Mouse (Mus musculus) retina, adult 2 months (tissue): ENCODE results near the gene Dpysl5.
A peak's percentile ranks its signal among the peaks of the same experiment; 100 is the strongest.

Experiments used
- DNase-seq: peaks from one replicate; pipeline ENCODE4 v3.0.0-alpha.2; 2012; ENCODE audit warnings: low read depth, low spot score

Gene Dpysl5

DNA sequence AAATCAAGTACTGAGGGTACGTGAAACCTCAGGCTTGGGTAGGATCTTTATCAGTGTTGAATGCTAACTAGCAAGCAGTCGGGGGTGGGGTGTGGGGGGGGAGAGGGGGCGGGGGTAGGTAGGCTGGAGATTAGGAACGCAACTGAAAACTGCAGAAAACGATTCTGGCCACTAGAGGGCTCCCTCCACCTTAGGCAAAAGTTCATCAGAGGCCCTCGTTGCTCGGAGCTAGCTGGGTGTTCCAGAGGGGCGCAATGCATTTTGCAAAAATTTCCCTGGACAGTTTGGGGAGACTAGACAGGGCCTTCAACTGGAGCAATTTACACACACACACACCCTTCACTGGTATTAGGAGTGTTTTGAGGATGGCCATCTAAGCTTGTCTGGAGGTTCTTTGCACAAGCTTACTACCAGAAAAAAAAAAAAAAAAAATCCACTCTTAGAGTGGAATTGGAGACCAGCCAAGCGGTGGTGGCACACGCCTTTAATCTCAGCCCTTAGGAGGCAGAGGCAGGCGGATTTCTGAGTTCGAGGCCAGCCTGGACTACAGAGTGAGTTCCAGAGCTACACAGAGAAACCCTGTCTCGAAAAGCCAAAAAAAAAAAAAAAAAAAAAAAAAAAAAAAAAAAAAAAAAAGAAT lies 1.5 kb upstream of the Dpysl5 start:
- peak; percentile 75 for DNase-seq

DNA sequence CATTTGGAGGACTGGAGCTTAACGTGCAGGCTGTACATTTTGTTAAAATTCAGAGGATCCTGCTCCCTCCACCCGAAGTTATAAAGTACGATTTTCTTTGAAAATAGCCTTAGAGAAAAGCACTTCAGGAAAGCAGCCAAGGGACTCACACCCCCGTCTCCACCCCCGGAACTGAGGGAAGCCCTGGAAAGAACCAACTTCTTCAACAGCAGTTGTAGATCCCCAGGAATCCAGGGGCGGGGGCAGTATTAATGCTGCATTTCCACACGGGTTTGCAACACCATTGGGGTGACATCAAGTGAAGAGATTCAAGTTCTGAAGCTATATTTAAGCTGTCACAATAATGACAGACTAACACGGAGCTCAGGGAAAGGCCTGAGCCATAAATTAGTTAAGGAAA lies 878 bp upstream of the Dpysl5 start:
- no peak for DNase-seq

DNA sequence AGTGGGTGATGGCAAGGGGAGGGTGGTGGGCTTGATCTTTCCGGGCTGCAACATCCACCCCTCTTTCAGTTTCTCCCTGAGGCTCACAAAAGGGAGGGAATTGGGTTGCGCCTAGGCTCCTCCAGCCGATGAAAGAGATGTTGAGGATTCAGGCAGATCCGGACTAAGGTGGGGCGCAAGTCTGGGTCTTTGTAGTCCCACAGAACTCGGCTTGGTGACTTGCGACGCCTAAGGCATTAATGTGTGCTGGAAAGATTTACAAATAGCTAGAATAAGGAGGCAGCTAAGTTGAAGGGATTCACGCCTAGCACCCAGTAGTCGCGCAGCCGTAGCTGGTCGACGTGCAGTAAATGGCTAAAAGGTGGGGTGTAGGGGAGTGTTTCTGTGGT lies 632 bp downstream of the Dpysl5 start:
- DNase-seq, result no peak

DNA sequence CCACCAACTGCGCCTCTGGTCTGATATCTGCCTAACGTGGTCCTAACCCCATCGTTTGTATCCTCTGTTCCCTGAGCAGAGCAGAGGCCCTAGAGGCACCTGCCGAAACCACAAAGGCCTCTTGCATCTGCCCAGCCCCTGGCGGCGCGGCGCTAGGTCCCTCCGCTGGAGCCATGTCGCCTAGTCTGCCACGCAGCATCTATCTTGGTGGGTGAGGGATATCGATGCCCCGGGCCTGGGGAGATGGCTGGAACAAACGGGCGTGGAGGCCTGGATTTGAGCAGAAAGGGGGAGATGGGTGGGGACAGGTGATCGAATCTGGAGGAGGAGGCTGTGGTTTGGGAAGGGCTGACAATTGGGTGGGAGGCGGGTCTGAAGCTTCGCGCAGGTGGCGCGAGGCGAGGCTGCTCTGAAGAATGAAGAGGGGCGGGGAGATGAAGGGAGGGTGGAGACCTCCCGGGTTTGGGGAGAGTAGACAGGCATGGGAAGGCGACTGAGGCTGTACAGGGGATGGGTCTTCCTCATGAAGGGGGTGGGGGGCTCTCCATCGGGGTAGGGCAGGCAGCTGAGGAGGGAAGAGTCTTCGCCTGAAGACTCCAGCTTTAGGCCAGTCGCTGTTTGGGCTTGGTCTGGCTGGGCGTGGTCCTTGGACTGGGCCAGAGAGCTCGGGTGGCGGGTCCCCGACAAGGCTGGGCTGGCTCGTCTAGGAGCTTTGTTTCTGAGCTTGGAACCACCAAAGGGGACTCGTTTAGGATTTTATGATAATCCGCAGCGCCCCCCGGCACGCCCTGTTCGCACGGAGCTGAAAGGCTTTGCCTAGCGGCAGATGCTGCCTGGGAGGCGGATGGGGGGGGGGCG lies 1.3 kb downstream of the Dpysl5 start:
- DNase-seq, result no peak

DNA sequence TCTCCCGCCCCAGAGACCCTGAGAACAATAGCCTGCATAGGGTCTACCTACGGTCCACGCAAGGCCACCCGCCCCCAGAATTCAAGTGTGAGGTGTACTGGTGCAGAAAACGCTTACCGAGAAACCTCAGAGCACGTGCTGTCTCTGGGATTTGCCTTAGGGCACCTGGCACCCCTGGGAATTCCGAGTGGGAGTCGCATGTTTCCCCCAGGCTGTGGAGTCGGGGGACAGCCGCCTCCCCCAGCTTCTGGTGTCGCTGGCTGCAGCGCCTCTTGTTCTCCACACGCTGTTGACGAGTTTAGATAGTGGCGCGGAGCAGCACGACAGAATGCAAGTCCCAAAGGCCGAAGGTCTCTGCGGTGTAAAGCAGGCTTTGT lies 1.9 kb downstream of the Dpysl5 start:
- DNase-seq, result no peak

DNA sequence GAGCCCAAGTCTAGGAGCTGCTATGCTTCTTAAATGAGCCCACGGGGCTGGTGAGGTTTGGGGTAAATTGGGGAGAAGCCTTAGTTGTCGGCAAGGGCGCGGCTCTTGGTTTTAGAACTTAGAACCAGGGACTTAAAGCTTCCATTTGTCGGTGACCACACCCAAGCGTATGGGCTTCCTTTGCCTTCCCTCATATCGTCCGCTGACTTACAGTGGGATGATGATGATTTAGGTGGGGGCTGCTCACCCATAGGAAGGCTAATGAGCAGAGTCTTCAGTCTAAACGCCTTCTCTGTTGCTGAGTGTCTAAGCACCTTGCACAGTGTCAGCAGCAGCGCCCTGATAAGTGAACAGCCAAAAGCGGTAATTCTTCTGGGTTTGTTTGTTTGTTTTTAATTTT lies 2.3 kb downstream of the Dpysl5 start:
- DNase-seq, result no peak

DNA sequence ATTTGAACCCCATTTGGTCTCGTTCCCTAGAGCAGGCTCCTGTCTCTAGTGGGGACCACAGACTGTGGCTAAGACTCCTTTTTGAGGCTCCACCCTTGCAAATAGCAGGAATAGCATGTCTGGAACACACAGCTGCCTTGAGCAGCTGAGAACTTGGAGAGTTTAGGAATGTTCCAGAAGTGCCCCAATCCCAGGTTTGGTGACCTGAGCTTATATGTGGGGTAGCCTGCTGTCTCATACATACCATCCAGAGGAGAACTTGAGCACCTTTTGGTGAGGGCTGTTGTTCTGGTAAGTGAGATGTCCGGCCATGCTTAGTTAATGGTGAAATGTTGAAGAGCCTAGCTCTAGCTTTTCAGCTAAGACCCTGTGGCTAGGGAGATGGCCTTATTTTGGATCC lies 4.9 kb downstream of the Dpysl5 start:
- DNase-seq, result no peak

DNA sequence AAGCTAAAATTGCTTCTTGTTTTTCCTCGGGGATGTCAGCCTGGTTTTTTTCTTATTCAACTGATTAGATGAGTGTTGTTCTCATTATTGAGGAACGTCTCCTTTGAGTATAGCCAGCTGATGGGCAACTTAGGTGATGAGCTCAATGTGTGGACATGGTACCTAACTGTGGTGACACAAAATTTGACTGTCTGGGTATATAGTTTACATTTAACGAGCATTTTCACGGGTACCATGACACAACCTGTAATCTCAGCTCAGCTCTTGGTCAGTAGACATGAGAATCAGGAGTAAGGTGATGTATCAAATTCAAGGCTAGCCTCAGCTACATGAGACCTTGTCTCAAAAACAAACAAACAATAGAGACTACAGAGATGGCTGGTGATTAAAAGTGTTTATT lies 6.1 kb downstream of the Dpysl5 start:
- no peak for DNase-seq

DNA sequence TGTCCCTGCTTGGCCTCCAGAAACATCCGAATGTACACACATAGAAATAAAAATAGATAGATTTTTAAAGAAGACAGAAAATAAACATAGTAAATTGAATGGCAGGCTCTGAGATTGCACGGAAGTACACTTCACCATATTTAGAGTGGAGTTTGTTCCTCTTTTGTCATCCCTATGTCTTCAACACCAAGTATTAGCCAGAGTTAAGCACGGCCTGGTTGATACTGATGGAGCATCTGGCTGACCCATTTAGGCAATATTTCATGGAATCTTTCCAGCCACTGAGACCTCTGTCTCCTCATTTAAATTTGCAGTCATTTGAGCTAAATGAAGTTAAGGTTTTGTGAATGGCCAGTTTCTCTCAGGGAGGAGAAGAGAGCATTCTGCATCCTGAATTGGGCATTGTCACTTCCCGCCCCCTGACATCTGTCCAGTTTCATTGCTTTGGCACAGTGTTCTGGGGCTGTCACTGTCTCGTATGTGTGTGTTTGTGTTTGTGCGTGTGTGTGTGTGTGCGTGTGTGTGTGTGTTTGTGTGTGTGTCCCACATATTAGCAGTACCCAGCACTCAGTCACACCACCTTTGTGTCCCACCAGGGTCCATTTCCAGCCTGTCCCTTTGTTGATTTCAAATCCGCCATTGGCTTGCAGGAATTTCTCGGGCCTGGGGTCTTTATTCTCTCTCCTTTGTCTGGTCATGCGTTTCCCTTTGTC lies 6.8 kb downstream of the Dpysl5 start:
- no peak for DNase-seq

DNA sequence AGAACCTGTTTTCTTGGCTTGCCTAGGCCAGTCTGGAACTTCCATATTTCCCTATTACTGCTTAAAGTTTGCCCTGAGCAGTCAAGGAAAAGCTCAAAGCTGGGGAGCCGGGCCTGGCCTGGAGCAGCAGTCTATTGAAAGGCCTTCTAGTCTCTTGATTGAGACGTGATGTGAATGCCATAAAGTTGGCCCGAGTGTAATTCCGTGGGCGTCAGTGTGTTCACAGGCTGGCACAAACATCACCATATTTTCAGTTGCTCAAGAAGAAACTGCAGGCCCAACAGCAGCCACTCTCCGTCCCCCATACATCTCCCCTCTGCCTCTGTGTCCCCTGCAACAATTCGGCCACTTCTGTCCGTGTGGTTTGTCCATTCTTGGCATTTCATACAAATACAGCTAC lies 10.6 kb downstream of the Dpysl5 start:
- no peak for DNase-seq

DNA sequence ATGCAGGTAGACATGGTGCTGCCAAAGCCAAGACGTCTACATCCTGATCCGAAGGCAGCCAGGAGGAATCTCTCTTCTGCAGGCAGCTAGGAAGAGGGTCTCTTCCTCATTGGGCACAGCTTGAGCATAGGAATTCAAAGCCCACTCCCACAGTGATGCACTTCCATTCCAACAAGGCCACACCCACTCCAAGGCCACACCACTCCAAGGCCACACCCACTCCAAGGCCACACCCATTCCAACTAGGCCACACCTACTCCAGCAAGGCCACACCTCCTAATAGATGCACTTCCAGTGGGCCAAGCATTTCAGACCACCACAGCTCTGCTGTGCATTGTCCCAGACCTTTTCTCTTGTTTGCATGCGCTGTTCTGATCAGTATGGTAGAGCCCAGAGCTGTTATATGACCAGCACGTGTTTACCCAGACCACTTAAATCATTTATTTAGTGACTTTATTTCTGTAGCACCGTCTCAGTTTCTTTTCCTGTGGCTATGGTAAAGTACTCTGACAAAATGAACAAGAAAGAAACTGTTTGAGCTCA lies 14.9 kb downstream of the Dpysl5 start:
- DNase-seq, result no peak

DNA sequence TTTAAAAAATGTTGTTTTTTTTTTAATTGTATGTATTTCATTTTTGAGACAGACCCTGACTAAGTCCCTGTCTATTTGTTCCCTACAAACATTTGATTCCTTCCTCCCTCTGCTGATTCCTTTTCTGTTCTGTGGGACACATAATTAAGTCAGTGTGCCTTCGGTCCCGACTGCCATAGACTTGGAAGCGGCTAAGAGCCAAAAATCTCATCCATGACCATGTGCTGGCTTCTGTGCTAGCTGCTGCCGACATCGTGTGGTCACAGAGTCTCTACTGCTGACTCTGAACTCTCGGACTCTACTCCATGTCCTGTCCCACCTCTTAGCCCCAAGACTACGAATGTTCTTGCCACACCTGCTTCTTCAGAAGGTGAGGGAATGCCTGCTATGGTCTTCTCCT lies 21.1 kb downstream of the Dpysl5 start:
- DNase-seq, result no peak

DNA sequence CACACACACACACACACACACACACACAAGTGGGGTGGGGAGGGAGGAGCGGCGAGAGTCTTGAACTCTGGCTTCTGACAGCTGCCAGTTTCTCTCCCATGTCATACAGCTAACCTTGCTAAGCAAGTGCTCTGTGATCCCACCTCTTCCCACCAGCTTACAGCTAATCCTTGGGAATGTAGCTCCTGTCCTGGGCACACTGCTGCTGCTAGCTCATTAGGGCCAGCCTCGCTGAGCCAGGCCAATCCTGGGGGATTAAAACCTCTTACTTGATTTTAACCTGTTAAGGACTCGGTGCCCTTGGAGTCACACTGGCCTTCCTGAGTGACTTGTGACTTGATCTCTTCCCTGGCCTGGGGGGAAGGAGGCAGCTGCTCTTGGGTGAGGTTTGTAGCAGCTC lies 23.3 kb downstream of the Dpysl5 start:
- DNase-seq, result no peak

DNA sequence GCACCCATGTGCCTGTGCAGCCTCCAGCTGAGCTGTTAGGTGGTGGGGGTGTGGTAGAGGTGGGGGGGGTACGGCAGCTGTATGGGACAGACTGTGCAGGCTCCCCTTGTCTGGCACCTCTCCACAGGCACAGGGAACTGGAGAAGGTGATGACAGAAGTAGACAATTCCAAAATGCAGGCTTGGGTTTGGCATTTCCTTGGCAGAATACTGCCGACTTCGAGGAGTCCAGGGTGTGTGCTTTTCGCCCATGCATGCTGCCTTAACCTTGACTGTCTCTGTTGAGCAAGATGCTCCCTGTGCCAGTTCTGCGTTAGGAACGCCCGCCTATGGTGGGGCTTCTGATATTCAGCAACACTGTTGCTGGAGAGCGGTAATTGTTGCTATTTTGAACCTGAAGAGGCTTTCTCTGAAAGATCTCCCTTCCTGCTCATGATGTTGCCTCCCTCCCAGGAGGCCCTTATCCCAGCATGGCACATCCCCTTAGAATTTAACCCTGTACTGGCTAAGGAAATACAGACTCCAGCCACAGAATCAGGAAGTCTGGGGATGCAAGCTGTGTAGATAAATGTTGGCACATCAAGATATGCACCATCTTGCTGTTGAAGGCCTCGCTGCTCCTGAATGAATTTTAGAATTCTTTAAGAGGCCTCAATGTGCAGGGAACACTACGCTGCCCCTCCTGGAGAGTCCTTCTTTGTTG lies 26.9 kb downstream of the Dpysl5 start:
- DNase-seq, result no peak

DNA sequence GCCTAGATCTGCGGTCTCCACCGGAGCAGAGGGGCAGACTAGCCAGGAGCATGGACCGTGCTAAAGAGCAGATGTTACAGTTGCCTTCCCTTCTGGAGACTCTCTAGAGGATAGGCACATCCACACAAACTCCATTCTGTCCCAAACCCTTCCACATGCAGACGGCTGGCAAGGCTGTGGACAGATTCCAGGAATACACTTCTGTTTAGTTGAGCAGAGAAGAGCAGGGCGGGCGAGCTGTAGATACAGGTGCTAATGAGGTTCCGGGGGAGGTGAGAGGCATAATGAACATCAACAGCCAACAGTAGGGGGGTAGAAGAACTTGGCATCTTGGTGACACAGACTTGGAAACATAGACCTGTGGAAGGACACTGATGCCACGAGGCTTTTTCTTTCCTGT lies 28.2 kb downstream of the Dpysl5 start:
- no peak for DNase-seq

DNA sequence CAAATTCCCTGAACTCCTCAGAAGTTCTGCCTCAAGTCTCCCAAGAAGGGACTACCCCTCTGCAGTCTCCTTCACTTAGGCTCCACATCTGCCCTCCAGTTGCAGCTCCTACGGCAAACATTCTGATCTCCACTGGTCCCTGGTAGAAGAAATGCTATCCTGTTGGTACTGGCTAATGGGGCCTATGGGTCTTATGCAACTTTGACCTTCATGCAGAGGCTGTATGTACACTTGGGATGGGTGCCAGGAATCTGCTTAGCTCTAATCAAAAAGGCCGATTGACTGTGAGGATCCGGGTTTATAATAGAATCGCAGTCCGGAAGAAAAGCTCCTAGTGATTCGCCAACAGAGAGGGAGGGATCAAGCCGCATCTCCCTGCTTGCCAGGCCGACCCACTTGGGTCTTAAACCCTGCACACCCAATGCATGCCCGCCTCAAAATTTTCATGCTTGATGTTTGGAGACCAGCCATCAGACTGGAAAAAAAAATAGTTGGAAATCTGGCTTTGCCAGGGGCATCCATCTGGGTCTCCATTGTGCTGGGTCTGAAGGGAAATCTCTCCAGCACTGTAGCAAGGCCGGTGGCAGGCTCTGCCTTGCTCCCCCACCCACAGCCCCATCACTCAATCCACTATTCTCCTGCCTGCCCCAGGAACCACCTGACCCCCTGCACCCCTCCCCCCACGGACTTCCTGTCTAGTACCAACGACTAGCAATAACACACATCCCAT lies 38.4 kb downstream of the Dpysl5 start:
- no peak for DNase-seq

DNA sequence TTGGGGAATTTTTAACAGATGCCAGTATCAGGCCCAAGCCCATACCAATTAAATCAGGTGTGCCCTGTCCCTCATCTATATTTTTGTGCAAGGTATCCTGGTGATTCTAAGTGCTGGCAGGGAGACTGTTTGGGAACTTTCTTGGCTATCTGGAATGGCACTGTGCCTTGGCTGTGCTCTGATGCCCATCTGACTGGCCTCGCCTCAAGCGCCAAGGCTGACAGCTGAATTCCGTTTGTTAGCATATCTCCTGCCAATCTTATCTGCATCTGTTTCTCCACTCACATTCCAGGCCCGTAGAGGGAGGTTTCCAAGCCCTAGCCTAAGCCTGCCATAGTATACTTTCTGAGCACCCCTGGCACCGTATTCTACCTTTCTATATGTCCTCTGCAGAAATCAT lies 39.7 kb downstream of the Dpysl5 start:
- DNase-seq, result no peak

DNA sequence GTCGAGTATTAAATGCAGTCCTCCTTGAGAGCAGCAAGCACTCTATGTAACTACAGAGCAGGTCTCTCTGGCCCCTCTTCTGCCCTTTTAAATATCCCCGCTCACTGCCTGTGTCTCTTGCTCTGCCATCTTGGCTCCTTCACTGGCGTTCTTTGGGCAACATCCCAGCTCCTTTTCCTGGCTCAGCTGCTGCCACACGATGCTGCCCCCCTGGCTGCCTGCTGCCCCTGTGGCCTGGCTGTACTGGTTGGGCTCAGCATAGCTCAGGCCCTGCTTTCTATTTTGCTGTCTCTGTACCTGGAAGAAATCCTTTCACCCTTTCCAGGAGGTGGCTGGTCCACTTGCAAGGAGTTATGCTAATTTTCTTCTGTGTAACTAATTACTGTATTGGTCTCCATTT lies 41.8 kb downstream of the Dpysl5 start:
- DNase-seq, result no peak

DNA sequence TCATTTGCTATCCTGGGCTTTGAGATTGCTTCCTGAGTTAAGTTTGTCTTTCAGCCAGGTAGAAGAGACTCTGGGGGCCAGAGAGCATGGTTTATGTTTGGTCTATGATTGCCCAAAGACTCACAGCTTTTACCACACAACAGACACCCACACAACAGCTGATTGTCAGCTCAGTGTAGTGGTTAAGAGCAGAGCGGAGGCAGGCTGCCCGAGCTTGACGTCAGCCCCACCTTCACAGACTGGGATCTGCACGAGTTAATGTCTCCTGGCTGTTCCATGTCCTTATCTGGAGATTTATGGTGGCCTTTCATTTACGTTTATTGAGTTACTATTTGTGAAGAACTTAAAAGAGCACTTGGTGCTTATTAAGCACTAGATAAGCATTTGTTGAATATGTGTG lies 43.9 kb downstream of the Dpysl5 start:
- no peak for DNase-seq

DNA sequence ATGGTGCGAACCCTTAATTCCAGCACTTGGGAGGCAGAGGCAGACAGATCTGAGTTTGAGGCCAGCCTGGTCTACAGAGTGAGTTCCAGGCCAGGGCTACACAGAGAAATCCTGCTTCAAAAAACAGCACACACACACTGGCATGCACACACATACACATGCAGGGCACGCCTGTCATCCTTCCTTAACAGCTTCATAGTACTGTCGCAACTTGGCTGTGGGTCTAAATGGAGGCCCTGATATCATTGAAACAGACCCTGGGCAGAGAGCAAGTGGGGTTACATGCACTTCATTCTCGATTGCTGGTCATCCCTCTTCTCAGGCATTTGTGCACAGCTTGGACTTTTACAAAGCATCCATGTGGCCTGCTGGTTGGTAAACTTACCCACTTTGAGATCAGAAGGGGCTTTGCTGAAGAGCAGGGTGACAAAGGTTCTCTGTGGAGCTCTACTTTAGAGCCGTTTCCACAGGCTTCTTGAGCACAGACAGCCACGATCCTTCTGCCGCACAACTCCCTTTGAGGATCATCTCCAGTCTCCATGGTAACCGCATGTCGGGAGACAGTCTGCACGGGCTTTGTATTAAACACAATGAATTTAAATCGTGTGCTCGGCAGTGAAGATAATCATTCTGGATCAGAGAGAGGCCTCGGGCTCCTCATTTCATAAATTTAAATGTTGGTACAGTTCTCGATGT lies 51.6 kb downstream of the Dpysl5 start:
- peak; percentile 18 for DNase-seq

DNA sequence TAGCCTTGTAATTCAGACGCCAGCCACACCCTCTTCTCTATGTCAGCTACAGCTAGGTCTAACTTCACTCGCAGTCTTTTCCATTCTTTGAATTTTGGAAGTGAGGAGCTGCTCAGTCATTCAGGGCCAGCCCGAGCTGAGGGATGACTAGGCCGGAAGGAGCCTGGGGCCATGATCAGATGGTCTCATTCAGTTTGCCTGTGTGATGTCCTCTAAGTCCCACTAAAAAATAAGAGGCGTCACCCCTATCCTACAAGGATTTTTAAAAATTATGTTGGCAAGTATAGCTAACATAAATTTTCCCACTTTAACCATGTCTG lies 52.1 kb downstream of the Dpysl5 start:
- DNase-seq, result no peak
